Mouse (Mus musculus) adrenal gland, adult 18-20 months (tissue): Measurements from ENCODE around the gene Axin1. TPM values are rescaled to one million over a fixed set of nuclear protein-coding genes. Genes with fewer than 3 reads are reported as not detected.
"Not testable (repeated sequence)": the region's sequence is repeated elsewhere in the genome, so short reads cannot be mapped to it uniquely, and the experiment has no call there.

Experiments
- DNase-seq, 2 experiments: peaks; one replicate each; pipeline ENCODE4 v3.0.0; 2021 to 2022; ENCODE audit warnings: low spot score in 2 of 2
- total RNA-seq, 2 experiments: library from RNA; stranded (reverse); gene quantifications; 1 replicate in 1 of 2; 2 replicates in 1 of 2; pipeline ENCODE4 v1.2.3; 2021

Axin1 gene
- total RNA-seq, 2 experiments from 2014 or later, result 38.6 to 46.8 TPM

- no peak for DNase-seq
Measured at GRCm38 (mm10) chr17:26116503-26117258, 21.8 kb upstream of the Axin1 start.

GRCm38 (mm10) chr17:26119766-26120710, 18.4 kb upstream of the Axin1 start:
- DNase-seq, result peak; percentile 39 to 50

- DNase-seq, result no peak
Measured at GRCm38 (mm10) chr17:26122431-26123140, 15.9 kb upstream of the Axin1 start.

GRCm38 (mm10) chr17:26123267-26123684, 15.2 kb upstream of the Axin1 start, which contains the start of gene Mrpl28:
Gene Mrpl28, plus strand, starts transcription at chr17:26123500.
- DNase-seq, result peak; percentile 78 to 82

- no peak for DNase-seq
Measured at GRCm38 (mm10) chr17:26124560-26124959, 13.9 kb upstream of the Axin1 start.

- no peak for DNase-seq
Measured at GRCm38 (mm10) chr17:26125226-26125625, 13.3 kb upstream of the Axin1 start.

GRCm38 (mm10) chr17:26131062-26131732, 7.3 kb upstream of the Axin1 start:
- DNase-seq, result no peak

- no peak for DNase-seq
Measured at GRCm38 (mm10) chr17:26131856-26132853, 6.3 kb upstream of the Axin1 start.

- DNase-seq, result no peak
Measured at GRCm38 (mm10) chr17:26137106-26137750, 1.3 kb upstream of the Axin1 start.

GRCm38 (mm10) chr17:26137751-26138130, 747 bp upstream of the Axin1 start:
- no peak for DNase-seq

GRCm38 (mm10) chr17:26138901-26139381, 453 bp downstream of the Axin1 start:
- no peak for DNase-seq

- no peak for DNase-seq
Measured at GRCm38 (mm10) chr17:26142796-26143195, 4.3 kb downstream of the Axin1 start.

- DNase-seq, result no peak
Measured at GRCm38 (mm10) chr17:26143386-26143785, 4.9 kb downstream of the Axin1 start.

GRCm38 (mm10) chr17:26149056-26149455, 10.6 kb downstream of the Axin1 start:
- no peak for DNase-seq

- no peak for DNase-seq
Measured at GRCm38 (mm10) chr17:26151886-26152630, 13.6 kb downstream of the Axin1 start.

GRCm38 (mm10) chr17:26162736-26163135, 24.2 kb downstream of the Axin1 start:
- DNase-seq, result no peak

GRCm38 (mm10) chr17:26168039-26168438, 29.6 kb downstream of the Axin1 start:
- DNase-seq, result no peak

- DNase-seq, result not testable (repeated sequence)
Measured at GRCm38 (mm10) chr17:26175248-26175647, 36.8 kb downstream of the Axin1 start.
